Mouse (Mus musculus) small intestine, adult 2 months (tissue): Measurements from ENCODE around the gene Syngr1.

Experiments
- CTCF ChIP-seq: fragments of 200-500 bp; IDR thresholded peaks from 2 replicates; pipeline ENCODE4 v1.5.1; 2012; ENCODE audit warnings: low read depth, mild to moderate bottlenecking, control low read depth, inconsistent platforms, low read length, moderate library complexity, mixed read lengths; ENCODE audit not compliant: insufficient replicate concordance, insufficient read length; ENCODE audit errors: extremely low read depth
- POLR2A ChIP-seq: fragments of 200-500 bp; IDR thresholded peaks from 2 replicates; pipeline ENCODE4 v1.6.1; 2012; ENCODE audit warnings: low read depth, mild to moderate bottlenecking, control low read depth, inconsistent platforms, low read length, moderate library complexity

GRCm38 (mm10) chr15:80101503-80101902 lies 10.4 kb downstream of the Syngr1 start:
- TF ChIP-seq POLR2A (no peak), CTCF (no peak)
